Mouse (Mus musculus) CH12F3 (cell line): ENCODE results near the gene Ctns.

Experiments
- in situ Hi-C: fragments of 300-500 bp; cut with MboI; formaldehyde crosslinking; loops from 2 replicates; pipeline ENCODE4 v1.14.3; 2020; ENCODE audit warnings: low sequenced_read_pairs

The Ctns gene

GRCm38 (mm10) chr11:73198190-73198589 is 652 bp downstream of the Ctns start:
- in situ Hi-C loops: no loop called here

GRCm38 (mm10) chr11:73194444-73194843 is 4.4 kb downstream of the Ctns start:
- in situ Hi-C loops: no loop called here

GRCm38 (mm10) chr11:73193047-73193446 is 5.8 kb downstream of the Ctns start:
- in situ Hi-C loops: no loop called here

- in situ Hi-C loops: no loop called here
Measured at GRCm38 (mm10) chr11:73187231-73187630, 11.6 kb downstream of the Ctns start.

- in situ Hi-C loops: no loop called here
Measured at GRCm38 (mm10) chr11:73185872-73186615, 12.8 kb downstream of the Ctns start.

- in situ Hi-C loops: no loop called here
Measured at GRCm38 (mm10) chr11:73177895-73178294, 20.9 kb downstream of the Ctns start.

GRCm38 (mm10) chr11:73177509-73177875 is 21.4 kb downstream of the Ctns start:
- in situ Hi-C loops: no loop called here

- in situ Hi-C loops: no loop called here
Measured at GRCm38 (mm10) chr11:73176608-73177508, 22.0 kb downstream of the Ctns start, which contains the start of the genes Emc6 and Tax1bp3. Gene Emc6, minus strand, starts transcription at chr11:73177037. Gene Tax1bp3, plus strand, starts transcription at chr11:73177083.

- in situ Hi-C loops: no loop called here
Measured at GRCm38 (mm10) chr11:73176186-73176585, 22.7 kb downstream of the Ctns start.

GRCm38 (mm10) chr11:73175612-73176011 is 23.2 kb downstream of the Ctns start:
- in situ Hi-C loops: no loop called here

- in situ Hi-C loops: no loop called here
Measured at GRCm38 (mm10) chr11:73172186-73172585, 26.7 kb downstream of the Ctns start.

- in situ Hi-C loops: no loop called here
Measured at GRCm38 (mm10) chr11:73169231-73169630, 29.6 kb downstream of the Ctns start.

GRCm38 (mm10) chr11:73168576-73168975 is 30.3 kb downstream of the Ctns start:
- in situ Hi-C loops: no loop called here

- in situ Hi-C loops: no loop called here
Measured at GRCm38 (mm10) chr11:73168071-73168470, 30.8 kb downstream of the Ctns start.

GRCm38 (mm10) chr11:73162284-73162683 is 36.6 kb downstream of the Ctns start:
- in situ Hi-C loops: no loop called here

- in situ Hi-C loops: no loop called here
Measured at GRCm38 (mm10) chr11:73161616-73162015, 37.2 kb downstream of the Ctns start.

GRCm38 (mm10) chr11:73160811-73161200 is 38.0 kb downstream of the Ctns start:
- in situ Hi-C loops: no loop called here

GRCm38 (mm10) chr11:73159957-73160810 is 38.7 kb downstream of the Ctns start, which contains the start of gene P2rx5:
Gene P2rx5, plus strand, starts transcription at chr11:73160421.
- in situ Hi-C loops: no loop called here

- in situ Hi-C loops: no loop called here
Measured at GRCm38 (mm10) chr11:73155071-73155470, 43.8 kb downstream of the Ctns start.

GRCm38 (mm10) chr11:73148209-73148608 is 50.6 kb downstream of the Ctns start:
- in situ Hi-C loops: no loop called here

- in situ Hi-C loops: no loop called here
Measured at GRCm38 (mm10) chr11:73146975-73147365, 51.9 kb downstream of the Ctns start.
